Mouse (Mus musculus) T-helper 17 cell (primary cell): ENCODE data around the gene Wscd2.

ENCODE experiments used
- in situ Hi-C, 2 experiments: fragments of 300-600 bp; cut with MboI, MseI; formaldehyde crosslinking; loops; 1 replicate in 1 of 2; 2 replicates in 1 of 2; pipeline ENCODE4 v1.15.1; 2025; ENCODE audit warnings: high pct_unique_total_duplicates in 2 of 2

Wscd2 gene

DNA sequence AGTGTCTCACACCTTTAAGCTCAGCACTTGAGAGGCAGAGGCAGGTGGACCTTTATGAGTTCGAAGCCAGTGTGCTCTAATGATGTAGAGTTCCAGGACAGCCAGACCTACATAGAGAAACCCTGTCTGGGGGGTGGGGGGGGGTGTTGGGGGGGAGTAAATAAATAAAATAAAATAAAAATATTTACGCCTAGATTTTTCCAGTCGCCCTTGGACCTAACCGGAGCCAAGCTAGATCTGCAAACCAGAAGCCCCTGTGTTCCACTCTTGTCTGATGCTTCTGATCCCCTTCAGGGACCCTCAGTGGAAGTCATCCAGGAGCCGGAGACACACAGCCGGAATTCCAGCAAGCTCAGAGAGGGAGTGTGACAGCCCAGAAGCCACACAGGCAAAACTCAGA, at the start of gene Wscd2:
Gene Wscd2 (plus strand): TSS at position 301 of the 400 bp plus-strand sequence.
- in situ Hi-C loops, result no loop called here

DNA sequence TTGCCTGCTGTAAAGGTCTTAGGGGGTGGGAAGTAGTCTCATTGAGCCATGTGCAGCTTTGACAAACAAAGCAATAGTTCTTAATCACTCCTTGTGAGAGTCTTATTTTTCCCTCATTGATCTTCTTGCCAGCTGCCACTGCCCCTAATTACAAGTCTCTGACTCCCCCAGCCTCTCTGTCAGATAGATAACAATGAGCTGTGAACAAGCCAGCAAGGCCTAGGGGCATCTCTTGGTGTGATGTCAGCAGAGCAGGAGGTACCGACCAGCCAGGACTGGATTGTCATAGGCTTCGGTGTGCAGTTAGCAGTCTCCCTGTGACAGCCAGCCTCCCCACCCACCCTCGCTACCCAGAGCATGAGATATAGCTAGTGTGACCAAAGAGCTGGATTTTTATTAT, 48.0 kb upstream of the Wscd2 start:
- in situ Hi-C loops, result no loop called here

DNA sequence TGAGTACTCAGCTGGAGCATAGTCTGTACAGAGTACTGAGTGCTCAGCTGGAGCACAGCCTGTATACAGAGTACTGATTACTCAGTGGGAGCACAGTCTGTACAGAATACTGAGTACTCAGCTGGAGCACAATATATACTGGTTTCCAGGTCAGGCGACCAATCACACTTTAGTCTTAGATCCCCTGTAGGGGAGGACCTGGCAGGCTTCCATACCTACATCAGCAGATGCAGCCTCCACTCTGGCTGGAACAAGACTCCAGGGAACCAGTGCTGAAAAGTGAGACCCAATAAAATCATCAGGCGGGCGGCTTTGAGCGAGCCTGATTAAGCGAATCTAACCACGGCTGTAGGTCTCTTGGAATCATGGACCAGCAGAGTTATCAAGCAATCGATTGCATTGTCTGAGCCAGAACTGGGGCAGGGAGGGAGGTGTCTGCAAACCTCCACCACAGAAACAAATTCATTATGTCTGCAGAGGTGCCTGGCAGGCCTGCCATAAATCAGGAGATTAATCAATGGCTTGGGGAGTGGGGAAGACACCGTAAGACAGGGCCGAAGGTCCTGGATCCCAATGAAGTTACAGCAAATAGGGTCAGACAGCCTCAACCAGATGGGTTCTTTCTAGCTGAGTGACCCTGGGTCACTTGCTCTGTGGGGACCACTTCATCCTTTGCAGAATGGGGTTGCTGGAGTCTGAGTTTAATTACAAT, 42.0 kb upstream of the Wscd2 start:
- in situ Hi-C loops, result no loop called here

- in situ Hi-C loops, result no loop called here
Observed at GRCm38 (mm10) chr5:113449336-113449735, 40.8 kb upstream of the Wscd2 start.

DNA sequence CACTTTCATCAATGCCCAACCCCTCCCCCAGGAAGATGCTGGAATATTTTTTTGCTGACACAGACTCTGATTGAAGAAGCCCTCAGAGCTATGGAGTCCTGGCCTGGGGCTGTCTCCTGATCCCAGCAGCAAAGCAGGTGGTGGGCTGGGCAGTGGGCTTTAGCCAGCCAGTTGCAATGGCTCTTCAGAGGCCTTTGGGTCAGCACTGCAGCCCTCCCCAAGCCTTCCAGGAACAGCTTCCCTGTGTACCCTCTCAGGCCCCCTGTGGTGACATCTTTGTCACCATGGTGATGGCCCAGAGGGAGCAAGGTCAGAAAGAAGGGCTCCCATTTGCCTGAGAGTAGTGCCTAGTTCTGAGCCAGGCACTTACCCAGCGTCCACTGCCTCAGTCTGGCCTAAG, 37.4 kb upstream of the Wscd2 start:
- in situ Hi-C loops, result no loop called here

DNA sequence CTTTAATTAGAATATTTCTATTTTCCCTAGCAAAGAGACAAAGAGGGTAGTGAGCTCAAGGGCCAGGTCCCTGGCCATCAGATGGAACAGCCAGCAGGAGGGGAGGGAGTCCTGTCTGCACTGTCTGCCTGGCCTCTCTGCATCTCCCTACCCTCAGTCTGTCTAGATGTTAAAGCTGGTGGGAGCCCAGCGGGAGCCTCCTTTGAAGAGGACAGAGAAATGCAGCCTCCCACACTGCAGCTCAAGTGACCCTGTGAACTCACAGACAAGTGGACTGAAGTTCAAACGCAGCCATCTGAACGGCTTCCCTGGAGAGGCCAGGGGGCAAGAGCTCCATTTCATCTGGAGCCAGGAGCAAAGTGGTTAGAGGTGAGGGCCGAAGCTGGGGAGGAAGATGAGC, 36.8 kb upstream of the Wscd2 start:
- in situ Hi-C loops, result no loop called here

- in situ Hi-C loops, result no loop called here
Observed at GRCm38 (mm10) chr5:113456020-113456419, 34.1 kb upstream of the Wscd2 start.

- in situ Hi-C loops, result no loop called here
Observed at GRCm38 (mm10) chr5:113456756-113457155, 33.4 kb upstream of the Wscd2 start.

DNA sequence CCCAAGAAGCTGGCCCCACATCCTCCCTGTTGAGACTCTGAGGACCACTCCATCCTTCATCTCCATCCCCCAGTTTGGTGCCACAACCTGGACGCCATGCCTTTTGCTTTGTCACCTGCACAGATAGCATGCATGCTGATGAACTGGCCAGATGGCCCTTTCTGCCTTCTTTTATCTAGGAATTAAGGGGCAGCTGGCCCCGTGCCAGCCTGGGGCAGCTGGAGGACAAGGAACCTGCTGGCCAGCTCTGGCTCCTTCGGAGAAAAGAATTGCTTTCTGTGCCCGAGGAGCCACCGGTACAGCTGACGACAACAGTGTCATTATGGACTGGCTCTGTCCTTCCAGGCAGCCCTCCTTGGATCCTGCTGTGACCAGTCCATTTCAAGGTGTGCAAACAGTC, 32.9 kb upstream of the Wscd2 start:
- in situ Hi-C loops, result no loop called here

- in situ Hi-C loops, result no loop called here
Observed at GRCm38 (mm10) chr5:113459942-113460341, 30.2 kb upstream of the Wscd2 start.

- in situ Hi-C loops, result no loop called here
Observed at GRCm38 (mm10) chr5:113461582-113461981, 28.6 kb upstream of the Wscd2 start.

- in situ Hi-C loops, result no loop called here
Observed at GRCm38 (mm10) chr5:113461998-113462625, 28.0 kb upstream of the Wscd2 start.

GRCm38 (mm10) chr5:113464731-113465130, 25.4 kb upstream of the Wscd2 start:
- in situ Hi-C loops, result no loop called here

DNA sequence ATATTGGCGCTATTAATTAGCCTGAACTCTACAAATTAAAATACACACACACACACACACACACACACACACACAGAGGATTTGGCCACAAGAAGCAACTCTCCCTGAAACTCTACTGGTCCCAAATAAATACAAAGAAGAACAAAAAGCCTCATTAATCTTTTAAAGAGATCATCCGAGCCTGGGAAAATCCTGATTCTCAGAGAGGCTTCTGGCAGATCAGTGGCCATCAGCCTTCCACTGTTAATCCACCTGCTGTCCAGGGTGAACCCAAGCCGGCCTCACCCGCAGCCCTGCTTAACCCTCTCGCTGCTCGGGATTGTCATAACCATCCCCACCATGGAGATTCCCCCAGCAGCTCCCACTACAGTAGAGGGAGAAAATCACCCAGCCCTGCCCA, 23.6 kb upstream of the Wscd2 start:
- in situ Hi-C loops, result no loop called here

GRCm38 (mm10) chr5:113467072-113467471, 23.1 kb upstream of the Wscd2 start:
- in situ Hi-C loops, result no loop called here

- in situ Hi-C loops, result no loop called here
Observed at GRCm38 (mm10) chr5:113467765-113468164, 22.4 kb upstream of the Wscd2 start.

GRCm38 (mm10) chr5:113468625-113469024, 21.5 kb upstream of the Wscd2 start:
- in situ Hi-C loops, result no loop called here

- in situ Hi-C loops, result no loop called here
Observed at GRCm38 (mm10) chr5:113469231-113469630, 20.9 kb upstream of the Wscd2 start.

DNA sequence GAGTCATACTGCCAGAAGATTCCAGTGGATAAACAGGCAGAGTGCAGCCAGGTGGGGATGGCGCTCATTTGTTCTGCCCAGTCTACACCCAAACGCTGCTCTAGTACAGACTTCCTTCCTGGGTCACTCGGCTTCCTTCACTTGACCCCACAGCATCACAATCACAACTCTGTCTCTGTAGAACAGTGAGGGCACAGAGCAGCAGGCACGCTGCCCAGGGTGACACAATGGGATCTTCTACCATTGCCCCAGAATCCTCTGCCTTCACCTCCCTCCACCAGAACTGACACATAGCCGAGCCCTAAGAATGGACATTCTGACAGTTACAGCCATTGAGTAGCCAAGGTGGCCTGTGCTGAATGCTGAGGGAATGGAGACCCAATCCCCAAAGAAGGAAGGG, 20.3 kb upstream of the Wscd2 start:
- in situ Hi-C loops, result loop anchor here (5.0 kb wide), 4 partner anchors 77 to 332 kb away; partner anchors contain the start of gene Tmem119 (in 1 of the 2)

DNA sequence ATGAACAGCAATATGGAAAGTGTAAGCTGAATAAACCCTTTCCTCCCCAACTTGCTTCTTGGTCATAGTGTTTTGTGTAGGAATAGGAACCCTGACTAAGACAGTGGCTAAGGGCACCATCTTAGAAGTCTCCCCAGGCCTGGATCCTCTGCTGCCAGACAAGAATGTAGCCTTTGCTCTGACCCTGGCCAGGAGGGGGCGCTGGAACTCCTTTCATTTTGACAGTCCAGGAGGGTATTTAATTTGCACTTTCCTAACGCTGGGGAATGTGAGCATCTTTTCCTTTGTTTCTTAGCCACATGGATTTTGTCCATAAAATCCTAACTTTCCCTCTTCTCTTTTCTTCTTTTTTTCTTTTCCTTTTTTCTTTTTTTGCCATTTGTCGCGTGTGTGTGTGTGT, 18.7 kb upstream of the Wscd2 start:
- in situ Hi-C loops, result loop anchor here (5.0 kb wide), 4 partner anchors 76 to 331 kb away; partner anchors contain the start of gene Tmem119 (in 1 of the 2)

- in situ Hi-C loops, result loop anchor here (5.0 kb wide), 4 partner anchors 75 to 330 kb away; partner anchors contain the start of gene Tmem119 (in 1 of the 2)
Observed at GRCm38 (mm10) chr5:113472339-113472738, 17.8 kb upstream of the Wscd2 start.

DNA sequence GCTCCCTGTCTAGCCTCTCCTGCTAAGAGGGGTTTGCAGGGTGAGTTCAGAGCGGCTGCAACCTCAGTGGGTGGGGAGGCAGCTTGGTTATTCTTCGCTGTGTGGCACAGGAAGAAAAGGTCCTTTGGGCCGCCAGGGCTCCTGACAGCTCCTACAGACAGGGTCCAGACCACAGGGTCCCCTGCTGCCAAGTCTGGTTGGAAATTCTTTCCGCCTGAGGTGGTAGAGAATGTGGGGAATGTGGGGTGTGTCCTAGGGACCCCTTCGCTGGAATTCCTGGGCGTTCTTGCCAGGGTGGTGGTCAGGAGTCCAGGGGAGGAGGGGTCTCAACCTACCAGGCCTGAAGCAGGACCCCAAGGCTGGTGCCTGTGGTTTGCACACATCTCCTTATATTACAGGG, 13.3 kb upstream of the Wscd2 start:
- in situ Hi-C loops, result no loop called here

- in situ Hi-C loops, result no loop called here
Observed at GRCm38 (mm10) chr5:113479075-113479474, 11.1 kb upstream of the Wscd2 start.
